Mouse (Mus musculus): ENCODE results near the gene Tsen15.

Gene Tsen15

GRCm38 (mm10) chr1:152386188-152386835 lies at the start of gene Tsen15:
Tsen15 (minus strand) TSS chr1:152386688.
- peak; percentile 56 for DNase-seq (ENCODE audit: low read depth, low spot score)

- DNase-seq (ENCODE audit: low read depth, low spot score): no peak
These were observed 47.7 kb upstream of the Tsen15 start for GRCm38 (mm10) chr1:152434166-152434565.

- DNase-seq (ENCODE audit: low read depth, low spot score): no peak
These were observed 43.3 kb upstream of the Tsen15 start for GRCm38 (mm10) chr1:152429805-152430204.

- DNase-seq (ENCODE audit: low read depth, low spot score): no peak
These were observed 41.6 kb upstream of the Tsen15 start for GRCm38 (mm10) chr1:152427912-152428581.

GRCm38 (mm10) chr1:152423052-152423451 lies 36.6 kb upstream of the Tsen15 start:
- no peak for DNase-seq (ENCODE audit: low read depth, low spot score)

- no peak for DNase-seq (ENCODE audit: low read depth, low spot score)
These were observed 35.8 kb upstream of the Tsen15 start for GRCm38 (mm10) chr1:152422295-152422694.

- DNase-seq (ENCODE audit: low read depth, low spot score): no peak
These were observed 31.1 kb upstream of the Tsen15 start for GRCm38 (mm10) chr1:152417602-152418001.

GRCm38 (mm10) chr1:152416306-152416904 lies 29.9 kb upstream of the Tsen15 start:
- DNase-seq (ENCODE audit: low read depth, low spot score): no peak

GRCm38 (mm10) chr1:152414451-152414850 lies 28.0 kb upstream of the Tsen15 start:
- no peak for DNase-seq (ENCODE audit: low read depth, low spot score)

GRCm38 (mm10) chr1:152413961-152414360 lies 27.5 kb upstream of the Tsen15 start:
- DNase-seq (ENCODE audit: low read depth, low spot score): no peak

GRCm38 (mm10) chr1:152413116-152413515 lies 26.6 kb upstream of the Tsen15 start:
- DNase-seq (ENCODE audit: low read depth, low spot score): no peak

GRCm38 (mm10) chr1:152410657-152411056 lies 24.2 kb upstream of the Tsen15 start:
- DNase-seq (ENCODE audit: low read depth, low spot score): no peak

GRCm38 (mm10) chr1:152409356-152409755 lies 22.9 kb upstream of the Tsen15 start:
- DNase-seq (ENCODE audit: low read depth, low spot score): no peak

GRCm38 (mm10) chr1:152407021-152407946 lies 20.8 kb upstream of the Tsen15 start:
- DNase-seq (ENCODE audit: low read depth, low spot score): no peak

- DNase-seq (ENCODE audit: low read depth, low spot score): no peak
These were observed 14.4 kb upstream of the Tsen15 start for GRCm38 (mm10) chr1:152400556-152401540.

- DNase-seq (ENCODE audit: low read depth, low spot score): no peak
These were observed 13.5 kb upstream of the Tsen15 start, which contains the start of gene Colgalt2 for GRCm38 (mm10) chr1:152399790-152400555. Colgalt2 (plus strand) TSS chr1:152399830.

GRCm38 (mm10) chr1:152398708-152399107 lies 12.2 kb upstream of the Tsen15 start:
- DNase-seq (ENCODE audit: low read depth, low spot score): no peak

- DNase-seq (ENCODE audit: low read depth, low spot score): no peak
These were observed 8.5 kb upstream of the Tsen15 start for GRCm38 (mm10) chr1:152394956-152395515.

- DNase-seq (ENCODE audit: low read depth, low spot score): no peak
These were observed 7.6 kb upstream of the Tsen15 start for GRCm38 (mm10) chr1:152394137-152394536.
